Mouse (Mus musculus) T-helper 17 cell (primary cell): ENCODE data around the gene Tom1.

Source experiments
- in situ Hi-C, 2 experiments: fragments of 300-600 bp; cut with MboI, MseI; formaldehyde crosslinking; loops; 1 replicate in 1 of 2; 2 replicates in 1 of 2; pipeline ENCODE4 v1.15.1; 2025; ENCODE audit warnings: high pct_unique_total_duplicates in 2 of 2

Tom1 gene

GRCm38 (mm10) chr8:75086002-75086401 is 52.5 kb downstream of the Tom1 start:
- in situ Hi-C loops = no loop called here

DNA sequence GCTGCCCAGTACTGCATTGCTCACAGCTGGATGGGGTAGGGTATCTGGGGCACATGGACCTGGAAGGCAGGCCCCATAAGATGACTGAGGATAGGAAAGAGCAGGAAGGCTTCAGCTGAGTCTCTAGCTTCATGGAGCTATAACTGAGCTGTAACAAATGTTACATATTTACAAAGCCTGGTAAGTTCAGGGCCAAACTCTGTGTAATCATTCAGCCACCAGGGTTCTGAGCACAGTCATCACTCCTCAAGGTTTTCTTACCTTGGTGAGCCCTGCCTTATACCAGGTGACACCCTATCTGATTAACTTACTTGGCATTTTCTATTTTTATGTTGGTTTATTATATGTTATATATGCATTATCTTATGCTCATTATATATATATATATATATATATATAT is 53.6 kb downstream of the Tom1 start:
- in situ Hi-C loops = no loop called here

- in situ Hi-C loops = no loop called here
These were observed 55.7 kb downstream of the Tom1 start for GRCm38 (mm10) chr8:75088989-75089881.

DNA sequence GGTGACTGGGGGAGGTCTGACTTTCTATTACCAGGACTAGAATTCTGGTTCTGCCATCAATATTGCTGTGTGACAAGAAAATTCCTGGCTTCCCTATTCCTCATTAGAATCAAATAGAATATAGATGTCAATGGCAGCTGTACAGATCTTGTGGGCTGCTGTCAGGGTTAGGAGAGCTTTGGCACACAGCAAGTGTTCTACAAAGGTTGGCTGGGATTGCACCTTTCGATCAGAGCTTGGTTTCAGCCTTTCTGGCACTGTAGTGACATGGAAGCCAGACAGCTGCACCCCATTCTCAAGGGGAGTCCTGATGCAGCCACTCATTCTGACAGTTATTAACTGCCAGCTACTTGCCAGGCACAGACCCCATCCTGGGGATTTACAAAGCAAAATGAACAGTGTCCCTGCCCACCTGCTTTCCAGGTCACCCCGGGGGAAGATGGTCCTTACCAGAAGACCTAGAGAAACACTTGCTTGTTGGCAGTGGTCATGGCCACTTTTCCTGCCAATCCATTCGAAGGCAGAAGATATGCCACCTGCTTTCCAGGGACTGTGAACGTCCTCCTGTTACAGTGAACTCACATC is 57.4 kb downstream of the Tom1 start:
- in situ Hi-C loops = no loop called here

DNA sequence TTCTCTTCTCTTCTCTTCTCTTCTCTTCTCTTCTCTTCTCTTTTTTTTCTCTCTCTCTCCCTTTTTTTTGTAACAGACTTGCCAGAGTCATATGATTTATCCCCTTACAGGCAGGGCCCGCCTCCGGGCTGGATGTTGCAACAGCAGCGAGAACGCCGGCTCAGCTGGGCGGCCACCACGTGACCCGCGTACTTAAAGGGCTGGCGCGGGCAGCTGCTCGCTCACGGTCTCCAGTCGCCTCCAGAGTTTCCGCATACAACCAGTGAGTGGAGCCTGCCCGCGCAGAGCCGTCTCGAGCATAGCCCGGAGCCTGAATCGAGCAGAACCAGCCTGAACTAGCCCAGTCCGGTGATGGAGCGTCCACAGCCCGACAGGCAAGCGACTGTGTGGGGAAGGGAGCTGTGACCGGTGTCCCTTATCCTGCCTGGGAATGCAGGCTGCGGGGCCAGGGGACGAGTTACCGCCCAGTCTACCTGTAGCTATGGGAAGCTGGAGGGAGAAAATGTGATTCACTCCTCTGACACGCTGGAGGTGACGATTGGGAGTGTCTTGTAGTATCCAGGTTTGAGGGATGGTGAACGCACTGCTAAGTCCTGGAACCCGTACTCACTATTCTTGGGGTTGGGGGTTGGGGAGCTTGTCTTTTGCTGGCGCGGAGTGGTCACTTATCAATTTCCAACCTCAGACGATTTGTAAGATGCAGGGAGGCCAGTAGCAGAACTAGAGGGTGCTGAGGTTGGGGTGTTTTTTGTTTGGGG is 60.1 kb downstream of the Tom1 start, which contains the start of gene Hmox1:
Gene Hmox1, plus strand, starts transcription at position 223 of the 758 bp plus-strand sequence.
- in situ Hi-C loops = no loop called here

DNA sequence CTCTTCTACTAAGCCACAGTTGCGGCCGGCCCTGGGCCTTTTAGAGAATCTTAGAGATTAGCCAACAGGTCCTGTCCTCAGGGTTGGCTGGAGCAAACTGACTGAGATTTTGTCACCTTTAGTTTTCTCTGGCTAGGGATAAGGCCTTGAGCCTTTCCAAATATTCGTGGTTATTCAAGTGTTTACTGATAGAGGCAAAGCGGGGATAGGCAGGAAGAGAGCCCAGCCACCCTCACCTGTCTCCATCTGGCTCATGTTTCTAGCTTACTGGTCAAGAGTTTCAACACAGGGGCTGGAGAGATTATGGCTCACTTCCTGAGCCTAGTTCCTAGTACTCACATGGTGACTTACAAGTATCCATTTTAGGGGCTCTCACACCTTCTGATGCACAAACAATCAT is 69.5 kb downstream of the Tom1 start:
- in situ Hi-C loops = no loop called here

- in situ Hi-C loops = no loop called here
These were observed 69.9 kb downstream of the Tom1 start for GRCm38 (mm10) chr8:75103376-75103878.

DNA sequence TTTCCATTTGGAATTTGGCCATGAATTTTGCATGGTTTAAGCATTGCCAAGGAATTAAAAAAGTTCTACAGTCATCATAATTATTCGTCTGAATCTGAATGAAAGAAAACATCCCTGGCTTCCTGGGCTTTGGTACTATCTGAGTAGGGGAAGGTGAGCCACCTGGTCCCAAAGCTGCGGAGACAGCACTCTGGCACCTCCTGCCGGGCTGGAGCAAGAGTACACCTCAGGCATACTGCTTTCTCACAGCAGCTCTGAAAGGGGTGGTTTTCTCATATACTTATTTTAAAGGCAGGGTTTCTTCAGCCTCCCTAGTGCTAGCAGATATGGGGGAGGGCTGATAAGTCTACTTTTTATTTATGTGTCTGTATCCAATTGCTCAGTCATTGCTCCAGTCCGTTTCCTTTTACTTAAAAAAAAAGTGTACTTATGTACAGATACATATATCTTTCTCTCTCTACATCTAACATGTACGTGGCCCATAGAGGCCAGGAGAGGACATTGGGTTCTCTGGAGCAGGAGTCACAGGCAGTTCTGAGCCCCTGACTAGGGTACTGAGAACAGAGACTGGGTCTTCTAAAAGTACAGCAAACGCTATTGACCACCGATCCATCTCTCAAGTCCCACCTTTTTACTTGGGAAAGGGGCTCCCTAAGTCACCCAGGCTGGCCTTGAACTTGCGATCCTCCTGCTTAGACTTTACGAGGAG is 75.2 kb downstream of the Tom1 start:
- in situ Hi-C loops = loop anchor here (5.0 kb wide), 1 partner anchor 36 kb away; no protein-coding TSS in a partner anchor

GRCm38 (mm10) chr8:75109236-75109967 is 75.9 kb downstream of the Tom1 start, which contains the start of gene Mcm5:
Gene Mcm5, plus strand, starts transcription at chr8:75109569.
- in situ Hi-C loops = loop anchor here (5.0 kb wide), 1 partner anchor 37 kb away; no protein-coding TSS in a partner anchor

GRCm38 (mm10) chr8:75110093-75110492 is 76.6 kb downstream of the Tom1 start:
- in situ Hi-C loops = no loop called here

DNA sequence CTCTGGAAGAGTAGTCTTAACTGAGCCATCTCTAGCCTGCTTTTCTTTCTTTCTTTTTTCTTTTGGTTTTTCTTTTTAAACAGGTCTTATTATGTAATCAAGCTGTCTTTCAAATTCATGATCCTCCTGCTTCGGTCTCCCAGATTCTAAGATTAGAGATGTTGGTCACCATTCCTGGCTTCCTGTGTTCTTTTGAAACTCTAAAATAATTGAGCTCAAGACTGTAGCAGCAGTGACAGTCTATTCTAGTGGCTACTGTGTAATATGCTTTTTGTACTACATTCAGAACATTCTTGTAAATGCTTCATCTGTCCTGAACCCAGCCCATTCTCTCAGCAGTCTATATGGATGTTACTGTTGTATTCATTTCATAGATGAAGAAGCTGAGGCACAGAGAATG is 85.0 kb downstream of the Tom1 start:
- in situ Hi-C loops = no loop called here

- in situ Hi-C loops = no loop called here
These were observed 85.8 kb downstream of the Tom1 start for GRCm38 (mm10) chr8:75119287-75119686.
